Mouse (Mus musculus): Measurements from ENCODE around the gene Olfr735.

Olfr735 gene

GRCm38 (mm10) chr14:50348796-50349195 lies at the start of gene Olfr735:
Gene Olfr735 (minus strand): TSS chr14:50348872.
- DNase-seq (ENCODE audit: low spot score) = no peak

GRCm38 (mm10) chr14:50380863-50381262 lies 32.2 kb upstream of the Olfr735 start, which contains the start of gene Olfr736:
Gene Olfr736 (plus strand): TSS chr14:50381163.
- DNase-seq (ENCODE audit: low spot score) = no peak

- DNase-seq (ENCODE audit: low spot score) = no peak
Measured at GRCm38 (mm10) chr14:50363561-50363960, 14.9 kb upstream of the Olfr735 start.

GRCm38 (mm10) chr14:50360480-50360879 lies 11.8 kb upstream of the Olfr735 start:
- no peak for DNase-seq (ENCODE audit: low spot score)

- DNase-seq (ENCODE audit: low spot score) = no peak
Measured at GRCm38 (mm10) chr14:50357593-50357992, 8.9 kb upstream of the Olfr735 start, which contains the start of gene Tlr11. Gene Tlr11 (plus strand): TSS chr14:50357914.

- DNase-seq (ENCODE audit: low spot score) = no peak
Measured at GRCm38 (mm10) chr14:50356725-50357124, 8.1 kb upstream of the Olfr735 start.

GRCm38 (mm10) chr14:50352438-50352837 lies 3.8 kb upstream of the Olfr735 start:
- DNase-seq (ENCODE audit: low spot score) = peak; percentile 10

GRCm38 (mm10) chr14:50326661-50327060 lies 22.0 kb downstream of the Olfr735 start, which contains the start of gene Olfr734:
Gene Olfr734 (minus strand): TSS chr14:50326761.
- no peak for DNase-seq (ENCODE audit: low spot score)

- DNase-seq (ENCODE audit: low spot score) = no peak
Measured at GRCm38 (mm10) chr14:50301422-50301821, 47.2 kb downstream of the Olfr735 start, which contains the start of gene Olfr733. Gene Olfr733 (minus strand): TSS chr14:50301522.

All from layer of hippocampus, adult 11-12 months (tissue).